Mouse (Mus musculus): ENCODE results near the gene Atp5d.

DNA sequence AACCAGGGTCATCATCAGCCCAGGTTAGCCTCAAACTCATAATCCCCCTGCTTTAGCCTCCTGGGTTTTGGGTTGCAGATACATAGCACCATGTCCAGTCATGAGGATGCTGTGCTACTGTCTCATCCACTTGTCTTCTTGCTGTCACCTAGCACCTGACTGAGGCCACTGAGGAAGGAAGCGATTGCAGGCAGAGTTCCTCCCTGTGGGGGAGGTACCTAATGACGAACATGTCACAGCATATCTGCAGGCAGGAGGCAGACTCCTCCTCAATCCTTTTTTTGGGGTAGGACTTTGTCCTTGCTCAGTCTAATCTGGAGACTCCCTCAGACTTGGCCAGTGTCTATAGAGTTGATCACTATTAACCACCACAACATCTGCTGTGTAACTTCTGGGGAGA is 16.8 kb upstream of the Atp5d start:
- TF ChIP-seq POLR2A (IDR thresholded peaks at IDR 0.05; ENCODE audit: control insufficient read depth, extremely low read depth, insufficient read depth, low read length, poor library complexity) = no peak
- TF ChIP-seq CTCF (IDR thresholded peaks at IDR 0.05; ENCODE audit: borderline replicate concordance, control insufficient read depth, extremely low read depth, insufficient read depth, low read length, poor library complexity) = no peak
